Mouse (Mus musculus) ovary, postnatal 36 days (tissue): ENCODE measurements at regions not wholly inside any gene's neighbourhood (a gene's known extent, or its start where the extent isn't known, plus 50 kb on each side); places are given as distances from the start of the nearest gene placed in this dataset.

Experiments
- DNase-seq: peaks from one replicate; pipeline ENCODE4 v3.0.0; 2022; ENCODE audit warnings: low spot score, mixed read lengths

GRCm38 (mm10) chr8:64542501-64542900 is 150.4 kb downstream of the Cpe start:
- no peak for DNase-seq

DNA sequence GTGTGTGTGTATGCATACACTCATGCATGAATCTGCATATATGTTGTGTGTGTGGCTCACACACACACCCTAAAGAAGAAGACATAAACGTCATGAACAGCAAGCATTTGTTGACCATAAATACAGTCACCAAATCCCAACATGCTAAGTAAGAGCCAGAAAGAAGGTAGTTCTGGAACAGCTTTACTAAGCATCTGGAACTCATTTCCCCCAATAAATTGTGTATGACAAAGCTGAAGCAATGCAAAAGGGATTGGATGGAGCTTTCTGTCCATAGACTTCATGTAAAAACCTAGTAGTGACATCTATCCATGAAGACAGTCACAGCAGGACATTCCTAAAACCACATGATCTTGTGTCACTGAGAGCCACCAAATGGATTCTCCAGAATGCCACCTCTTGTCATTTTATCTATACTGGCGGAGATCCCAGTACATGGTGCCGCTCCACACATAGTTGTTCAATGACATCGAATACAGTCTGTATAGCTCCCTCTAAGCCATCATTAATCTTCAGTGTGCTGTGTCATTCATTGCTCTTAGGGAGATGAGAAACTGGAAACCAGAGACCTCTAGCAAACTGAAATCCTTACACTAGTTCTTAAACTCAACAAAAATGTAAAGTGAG is 152.9 kb downstream of the Cpe start:
- no peak for DNase-seq

DNA sequence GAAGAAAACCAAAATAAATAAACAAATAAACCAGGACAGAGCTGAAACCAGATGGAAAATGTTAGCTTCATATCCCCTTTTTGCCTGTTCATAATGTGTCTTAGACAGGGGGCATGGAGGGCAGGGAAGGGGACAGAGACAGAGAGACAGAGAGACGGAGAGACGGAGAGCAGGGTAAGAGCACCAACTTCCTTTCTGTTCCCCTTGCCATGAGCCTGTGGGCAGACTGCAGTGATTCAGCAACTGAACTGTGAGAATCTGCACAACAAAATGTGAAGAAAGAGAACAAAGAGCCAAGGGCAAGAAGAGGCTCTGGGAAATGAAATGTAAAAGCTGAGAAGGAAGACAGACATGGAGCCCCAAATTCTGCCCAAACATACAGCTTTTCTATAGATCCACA is 161.1 kb downstream of the Cpe start:
- no peak for DNase-seq

DNA sequence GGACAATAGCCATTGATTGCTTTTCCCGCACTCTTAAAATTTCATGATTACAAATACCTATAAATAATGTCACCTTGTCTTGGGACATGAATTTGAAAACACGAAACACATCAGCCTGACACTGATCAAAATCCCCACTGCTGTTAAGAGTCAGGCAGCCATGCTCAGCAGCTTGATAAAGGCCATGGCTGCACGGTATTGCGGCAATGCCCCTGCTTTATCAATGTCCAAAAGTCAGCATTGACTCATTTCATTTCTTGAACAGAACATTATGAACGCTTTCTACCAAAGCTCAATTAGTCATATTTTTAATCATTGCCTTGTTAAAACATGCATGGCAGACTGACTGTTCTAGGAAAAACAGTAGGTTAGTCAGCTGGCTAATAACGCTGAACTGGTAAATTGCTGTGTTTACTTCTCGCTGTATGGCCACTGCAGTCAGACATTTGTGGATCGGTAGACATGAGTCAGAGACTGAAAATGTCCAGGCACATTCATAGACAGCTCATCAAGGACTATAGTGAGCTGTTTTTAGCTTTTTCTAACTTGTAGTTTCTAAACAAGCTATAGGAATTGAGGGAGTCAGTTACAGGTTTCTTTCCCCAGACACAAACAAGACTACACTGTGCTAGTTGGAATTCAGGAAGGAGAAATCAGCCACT is 170.3 kb downstream of the Cpe start:
- DNase-seq, result no peak

DNA sequence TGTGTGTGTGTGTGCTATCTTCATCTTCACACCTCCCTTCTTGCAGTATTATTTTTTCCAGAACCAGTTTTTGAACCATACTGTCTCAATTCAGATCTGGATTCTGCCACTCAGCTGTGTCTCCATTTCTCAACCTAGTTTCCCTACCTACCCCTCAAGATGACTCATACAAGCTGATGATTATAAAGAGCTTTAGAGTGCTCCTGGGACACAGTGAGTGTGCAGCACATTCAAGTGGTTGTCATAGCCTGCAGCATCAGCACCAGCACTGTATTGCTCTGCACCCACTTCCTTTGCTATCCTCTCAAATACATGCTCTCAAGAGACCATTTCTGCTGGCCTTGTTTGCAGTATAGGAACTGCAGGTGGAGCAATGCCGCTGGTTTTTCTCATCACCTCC is 173.2 kb downstream of the Cpe start:
- no peak for DNase-seq

- no peak for DNase-seq
Observed at GRCm38 (mm10) chr8:64515923-64516322, 176.9 kb downstream of the Cpe start.

- DNase-seq, result no peak
Observed at GRCm38 (mm10) chr8:64497281-64498060, 195.4 kb downstream of the Cpe start.

DNA sequence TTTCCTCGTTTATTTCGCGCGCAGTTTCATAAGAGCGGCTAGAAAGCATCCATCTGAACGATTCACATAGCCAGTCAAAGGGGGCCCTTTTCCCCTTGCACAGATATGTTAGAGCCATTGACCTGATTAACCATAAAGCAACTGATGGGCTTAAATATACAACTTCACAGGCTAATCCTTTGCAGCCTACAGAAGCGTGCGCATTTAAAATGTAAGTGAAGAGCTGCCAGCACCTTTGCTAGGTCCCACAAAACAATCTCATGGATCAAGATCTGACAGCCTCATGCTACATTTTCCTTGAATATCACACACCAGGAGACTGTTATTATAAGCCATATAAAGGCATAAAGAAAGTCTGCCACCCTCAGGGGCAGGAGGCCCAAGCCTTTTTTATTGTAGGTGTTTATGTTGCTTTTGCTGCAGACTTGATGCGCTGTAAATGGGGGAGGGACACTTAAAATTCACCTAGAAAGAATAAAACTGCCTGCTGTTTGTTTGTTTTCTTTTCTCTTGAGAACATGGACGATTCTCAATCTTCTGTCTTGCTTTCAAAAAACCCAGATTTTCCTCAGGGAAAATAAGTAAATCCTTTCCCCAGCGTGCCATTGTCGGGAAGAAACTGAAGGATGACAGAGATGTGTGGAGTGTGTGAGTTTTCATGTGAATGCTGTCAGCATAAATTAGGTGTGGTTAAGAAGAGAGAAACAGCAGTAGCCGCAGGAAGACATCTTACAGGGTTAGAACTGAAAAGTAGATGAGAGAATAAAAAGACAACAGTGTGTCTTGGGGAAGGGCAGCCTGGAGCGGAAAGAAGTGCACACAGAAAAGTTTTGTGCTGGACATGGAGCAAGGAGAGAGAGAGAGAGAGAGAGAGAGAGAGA is 196.3 kb downstream of the Cpe start:
- no peak for DNase-seq

GRCm38 (mm10) chr8:64491561-64491960 is 201.3 kb downstream of the Cpe start:
- no peak for DNase-seq

- no peak for DNase-seq
Observed at GRCm38 (mm10) chr8:64488057-64488456, 204.8 kb downstream of the Cpe start.

DNA sequence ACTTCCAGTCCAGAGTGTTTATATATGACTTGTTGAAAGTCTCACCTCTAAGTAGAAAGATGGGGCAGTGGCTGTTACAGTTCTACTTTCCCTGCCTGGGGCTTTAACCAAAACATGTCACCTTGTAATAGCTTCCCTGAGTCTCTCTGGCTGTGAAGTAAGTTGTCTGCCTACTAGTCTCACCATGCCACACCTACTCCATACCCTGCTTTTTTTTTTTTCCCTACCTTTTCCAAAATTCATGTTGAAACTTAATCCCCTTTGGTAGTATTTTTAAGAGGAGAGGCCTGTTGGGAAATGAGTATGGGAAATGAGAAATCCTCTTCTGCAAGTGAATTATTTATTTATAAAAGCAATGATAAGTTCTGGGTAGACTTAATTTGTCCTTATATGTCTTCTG is 219.6 kb downstream of the Cpe start:
- DNase-seq, result no peak

- no peak for DNase-seq
Observed at GRCm38 (mm10) chr8:64472801-64473270, 220.0 kb downstream of the Cpe start.

GRCm38 (mm10) chr8:64461136-64461535 is 231.7 kb downstream of the Cpe start:
- DNase-seq, result no peak

GRCm38 (mm10) chr8:64456970-64457369 is 235.9 kb downstream of the Cpe start:
- no peak for DNase-seq

- DNase-seq, result no peak
Observed at GRCm38 (mm10) chr8:64454736-64455135, 238.1 kb downstream of the Cpe start.

GRCm38 (mm10) chr8:64445366-64445765 is 239.3 kb upstream of the Tll1 start:
- DNase-seq, result no peak

DNA sequence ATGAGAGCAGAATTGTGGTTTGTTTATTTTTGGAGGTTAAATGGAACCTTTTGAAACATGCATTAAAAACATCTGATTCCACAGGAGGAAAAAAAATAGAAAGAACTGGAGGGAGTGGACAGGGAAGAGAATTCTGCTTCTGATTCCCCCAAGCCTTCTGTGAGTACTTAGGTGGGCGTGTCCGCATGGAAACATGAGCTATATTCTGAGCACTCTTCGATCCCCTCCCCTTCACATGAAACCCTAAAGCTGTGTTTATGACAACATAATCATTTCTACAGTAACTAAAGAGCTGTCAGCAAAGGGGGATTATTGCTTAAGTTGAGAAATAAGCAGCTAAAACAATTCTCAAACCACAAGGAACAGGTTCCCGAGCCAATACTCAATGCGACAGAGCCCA is 238.4 kb upstream of the Tll1 start:
- no peak for DNase-seq

- no peak for DNase-seq
Observed at GRCm38 (mm10) chr8:64438489-64438888, 232.4 kb upstream of the Tll1 start.

- no peak for DNase-seq
Observed at GRCm38 (mm10) chr8:64434648-64435047, 228.6 kb upstream of the Tll1 start.

- DNase-seq, result no peak
Observed at GRCm38 (mm10) chr8:64422850-64423214, 216.8 kb upstream of the Tll1 start.

DNA sequence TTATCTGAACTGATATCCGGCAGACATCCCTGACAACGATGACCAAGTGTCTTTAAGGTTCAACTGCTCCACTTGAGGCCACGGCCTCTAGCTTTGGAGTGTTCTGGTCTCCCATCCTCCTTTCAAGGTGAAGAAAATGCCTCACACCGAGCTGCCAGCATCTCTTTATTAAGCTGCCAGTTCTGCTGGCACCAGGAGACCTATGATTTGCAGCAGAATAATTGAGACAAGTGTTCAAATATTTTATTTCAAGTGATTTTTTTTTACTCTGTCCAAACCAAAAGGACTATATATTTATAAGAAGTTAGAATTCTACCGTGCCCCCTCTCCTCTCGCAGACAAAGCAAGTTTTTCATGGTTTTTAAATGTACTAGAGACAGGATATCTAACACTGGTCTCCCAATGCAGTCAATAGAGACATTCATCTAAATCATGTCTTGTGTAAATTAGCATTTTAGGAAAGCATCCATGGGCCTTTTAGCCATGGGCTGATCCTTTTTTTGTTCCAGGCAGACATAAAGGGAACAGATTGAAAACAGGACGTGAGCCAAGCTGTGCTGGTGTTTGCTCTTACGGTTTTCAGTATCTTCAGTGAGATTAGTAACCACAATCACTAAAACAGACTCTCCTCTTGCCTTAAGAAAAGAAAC is 216.3 kb upstream of the Tll1 start:
- no peak for DNase-seq
